Mouse (Mus musculus) brain, adult 10 weeks (tissue): ENCODE measurements around the gene Zfp786. TPM values are rescaled to one million over a fixed set of nuclear protein-coding genes. Genes with fewer than 3 reads are reported as not detected.

Experiments
- polyA plus RNA-seq: library from polyadenylated mRNA; stranded (reverse); fragments of 350-450 nt; fragmentation: Illumina TruSeq; extraction: RNeasy Lipid Tissue Mini Kit (QIAGEN cat#74804); gene quantifications from one replicate; pipeline ENCODE4 v1.2.3, GENCODE M21; 2015; ENCODE audit warnings: low read depth, low replicate concordance

The Zfp786 gene
- 3.2 TPM for polyA plus RNA-seq

DNA sequence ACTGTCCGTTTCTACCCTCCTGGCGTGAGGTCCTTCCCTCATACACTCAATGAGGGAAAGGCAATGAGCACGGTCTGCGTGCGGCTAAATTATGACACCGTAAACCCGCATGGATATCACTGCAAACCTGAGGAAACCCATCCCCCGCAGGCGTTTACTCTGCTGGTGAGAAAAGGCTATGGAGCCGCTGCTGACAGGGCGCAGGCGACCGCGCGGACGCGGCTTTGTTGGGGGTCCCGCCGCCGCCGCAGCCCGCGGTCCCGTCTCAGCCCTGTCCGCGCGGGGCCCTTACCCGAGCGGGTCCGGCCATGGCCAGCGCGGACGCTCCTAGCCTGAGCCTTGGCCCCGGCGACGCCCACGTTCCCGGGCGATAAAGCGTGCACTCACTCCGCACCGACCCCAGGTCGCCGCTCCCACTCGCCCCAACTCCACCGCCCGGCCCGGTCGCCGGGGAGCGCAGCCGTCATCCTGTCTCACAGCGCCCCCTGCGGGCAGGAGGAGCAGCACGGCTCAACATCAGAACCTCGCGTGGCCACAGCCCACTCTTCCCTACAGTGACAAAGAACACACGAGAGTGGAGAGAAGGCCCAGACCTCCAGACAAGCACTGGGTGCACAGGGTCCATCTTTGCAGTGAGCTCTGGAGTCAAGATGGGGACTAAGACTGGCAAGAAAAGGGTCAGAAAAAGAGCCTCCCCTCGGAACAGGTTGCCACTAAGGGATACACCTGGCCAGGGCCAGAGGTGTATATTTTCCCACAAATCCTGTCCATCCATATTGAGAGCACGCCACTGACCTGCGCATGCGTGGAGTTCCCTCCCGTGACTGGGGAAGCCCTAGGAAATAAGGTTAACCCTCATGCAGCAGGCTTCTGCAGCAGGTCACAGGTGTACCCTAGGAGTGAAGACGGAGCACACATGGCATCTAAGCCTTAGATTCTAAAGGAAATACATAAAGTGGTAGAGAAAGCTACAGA lies at the start of gene Zfp786:
Zfp786 (minus strand) TSS at position 764 of the 975 bp plus-strand sequence.

DNA sequence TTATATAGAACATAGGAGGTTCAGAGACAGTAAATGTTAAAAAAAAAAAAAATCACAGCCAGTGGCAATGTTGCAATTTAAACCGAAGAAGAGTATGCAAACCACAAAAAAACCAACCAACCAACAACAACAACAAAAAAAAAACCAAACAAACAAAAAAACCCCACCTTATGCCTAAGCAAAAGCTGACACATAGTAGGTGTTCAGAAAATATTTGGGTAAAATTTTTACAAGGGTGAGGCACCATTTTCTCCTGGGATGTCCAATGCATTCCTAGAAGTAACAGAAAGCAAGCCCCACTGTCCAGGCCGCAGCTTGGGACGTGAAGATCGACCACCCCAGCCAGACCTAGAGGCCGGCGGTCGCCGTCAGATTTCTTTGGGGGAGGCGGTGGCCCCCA lies 46.4 kb upstream of the Zfp786 start, which contains the start of gene Zfp282:
Zfp282 (plus strand) TSS at position 147 of the 400 bp plus-strand sequence.

GRCm38 (mm10) chr6:47835482-47835983 lies 4.9 kb upstream of the Zfp786 start, which contains the start of gene Zfp398:
TSS of gene Zfp398 (plus strand) at chr6:47835661.

GRCm38 (mm10) chr6:47813257-47813878 lies 17.3 kb downstream of the Zfp786 start, which contains the start of gene Pdia4:
TSS of gene Pdia4 (minus strand) at chr6:47813430.

Other genes with a start within 250 kb of the Zfp786 start
- 8.8 TPM for gene Ezh2, start 235.5 kb downstream of the Zfp786 start, polyA plus RNA-seq
- 43.0 TPM for gene Pdia4, start 17.4 kb downstream of the Zfp786 start, polyA plus RNA-seq
- 11.1 TPM for gene Zfp398, start 4.8 kb upstream of the Zfp786 start, polyA plus RNA-seq
- gene Zfp282, start 46.3 kb upstream of the Zfp786 start, polyA plus RNA-seq = 6.8 TPM
- 10.9 TPM for gene Zfp212, start 89.6 kb upstream of the Zfp786 start, polyA plus RNA-seq
- 16.6 TPM for gene Zfp956, start 122.5 kb upstream of the Zfp786 start, polyA plus RNA-seq
- 21.3 TPM for gene Zfp777, start 218.0 kb upstream of the Zfp786 start, polyA plus RNA-seq